Mouse (Mus musculus) myocyte (in vitro differentiated cells): ENCODE results near the gene Prpf31.

Experiments used
- CEBPB ChIP-seq: IDR thresholded peaks from 2 replicates; pipeline ENCODE4 v1.6.1; 2011; ENCODE audit warnings: mild to moderate bottlenecking, moderate library complexity; ENCODE audit not compliant: poor library complexity, insufficient read depth, severe bottlenecking
- POLR2A ChIP-seq: IDR thresholded peaks from one replicate; pipeline ENCODE4 v1.6.1; 2011; ENCODE audit warnings: low read depth, mild to moderate bottlenecking, control low read depth, moderate library complexity; ENCODE audit not compliant: insufficient read length
- USF1 ChIP-seq: IDR thresholded peaks from one replicate; pipeline ENCODE4 v1.6.1; 2011; ENCODE audit warnings: low read depth, mild to moderate bottlenecking, control low read depth, moderate library complexity

DNA sequence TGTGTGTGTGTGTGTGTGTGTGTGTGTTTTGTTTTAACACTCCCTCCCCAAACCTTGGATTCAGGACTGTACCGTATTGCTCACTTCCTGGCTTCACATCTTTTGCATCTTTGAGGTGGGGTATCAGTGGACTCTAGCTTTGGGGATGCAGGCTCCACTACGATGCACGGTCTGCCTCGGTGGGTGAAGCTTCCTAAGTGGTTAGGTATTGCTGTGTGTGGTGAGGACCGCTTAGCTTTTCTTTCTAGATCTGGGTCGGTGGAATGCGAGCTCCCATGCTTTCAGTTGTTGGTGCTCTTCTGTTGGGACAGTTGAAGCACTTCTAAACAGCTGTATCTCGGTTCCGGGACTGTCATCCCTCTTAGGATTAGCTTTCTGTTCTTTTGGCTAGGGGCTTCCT lies 16.4 kb downstream of the Prpf31 start:
- TF ChIP-seq POLR2A (no peak), CEBPB (no peak), USF1 (no peak)
